Mouse (Mus musculus): ENCODE measurements around the gene Lgr5. TPM values are rescaled to one million over a fixed set of nuclear protein-coding genes. Genes with fewer than 3 reads are reported as not detected.

Lgr5 gene
- polyA plus RNA-seq, 1 experiment from 2014 or later, result not detected

DNA sequence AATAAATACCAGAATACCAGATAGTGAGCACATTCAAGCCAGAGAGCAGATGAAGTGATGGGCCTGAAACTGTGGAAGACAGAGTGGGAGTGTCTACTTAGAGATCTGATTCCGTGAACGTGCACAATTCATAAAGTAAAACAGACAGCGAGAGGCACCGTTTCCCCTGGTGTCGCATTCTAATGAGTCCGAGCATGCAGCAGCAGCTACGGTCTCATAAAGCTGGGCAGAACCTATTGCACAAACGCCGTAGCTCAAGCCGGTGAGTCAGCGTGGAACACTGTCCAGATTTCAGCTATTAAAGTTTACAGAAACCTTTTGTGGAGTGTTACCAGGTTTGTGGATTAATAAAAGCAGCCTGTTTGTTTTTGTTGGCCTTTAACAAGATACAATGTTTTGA is 5.6 kb upstream of the Lgr5 start:
- ATAC-seq (no peak), DNase-seq (ENCODE audit: low read depth, low spot score) (no peak)
- H3K27me3 ChIP-seq, result peaks cover 16% of the 10 kb centered on the region
- in situ Hi-C loops (cut with MboI; ENCODE audit: low pct_unique_long_range_greater_than_20kb), result no loop called here
- ChIA-PET CTCF (interaction anchor here (1.6 to 1.8 kb wide), 3 partner anchors 8 to 24 kb away, joined by 3 to 4 read pairs (median 3); no protein-coding TSS in a partner anchor), POLR2A (no interaction called here)
- TF ChIP-seq CTCF (IDR thresholded peaks at IDR 0.05), result no peak

DNA sequence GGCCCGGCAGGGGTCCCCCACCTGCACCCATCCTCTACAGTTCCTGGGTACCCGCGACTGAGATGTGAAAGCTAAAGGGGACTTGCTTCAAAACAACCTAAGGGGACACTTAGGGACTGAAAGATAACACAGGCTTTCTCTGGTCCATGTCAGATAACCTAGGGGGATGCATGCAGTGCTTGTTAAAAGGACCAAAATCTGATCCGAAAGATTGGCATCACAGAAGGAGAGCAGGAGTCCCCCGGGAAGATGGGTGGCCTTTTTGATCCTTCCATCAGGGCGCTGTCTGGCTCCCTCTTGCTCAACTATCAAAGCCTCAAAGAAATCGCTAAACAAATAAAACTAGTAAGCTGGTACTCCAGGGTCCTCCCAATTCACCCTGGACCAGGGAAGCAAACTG is 399 bp upstream of the Lgr5 start:
- in situ Hi-C loops (cut with MboI; ENCODE audit: low pct_unique_long_range_greater_than_20kb), result no loop called here
- DNase-seq (ENCODE audit: low read depth, low spot score) (no peak), ATAC-seq (no peak)
- no peak for TF ChIP-seq CTCF (IDR thresholded peaks at IDR 0.05)
- CTCF ChIA-PET, result interaction anchor here (1.7 kb wide), 1 partner anchor 11 kb away, joined by 4 read pairs; no protein-coding TSS in a partner anchor
- POLR2A ChIA-PET, result no interaction called here
- H3K27me3 ChIP-seq, result peaks cover 53% of the 10 kb centered on the region

DNA sequence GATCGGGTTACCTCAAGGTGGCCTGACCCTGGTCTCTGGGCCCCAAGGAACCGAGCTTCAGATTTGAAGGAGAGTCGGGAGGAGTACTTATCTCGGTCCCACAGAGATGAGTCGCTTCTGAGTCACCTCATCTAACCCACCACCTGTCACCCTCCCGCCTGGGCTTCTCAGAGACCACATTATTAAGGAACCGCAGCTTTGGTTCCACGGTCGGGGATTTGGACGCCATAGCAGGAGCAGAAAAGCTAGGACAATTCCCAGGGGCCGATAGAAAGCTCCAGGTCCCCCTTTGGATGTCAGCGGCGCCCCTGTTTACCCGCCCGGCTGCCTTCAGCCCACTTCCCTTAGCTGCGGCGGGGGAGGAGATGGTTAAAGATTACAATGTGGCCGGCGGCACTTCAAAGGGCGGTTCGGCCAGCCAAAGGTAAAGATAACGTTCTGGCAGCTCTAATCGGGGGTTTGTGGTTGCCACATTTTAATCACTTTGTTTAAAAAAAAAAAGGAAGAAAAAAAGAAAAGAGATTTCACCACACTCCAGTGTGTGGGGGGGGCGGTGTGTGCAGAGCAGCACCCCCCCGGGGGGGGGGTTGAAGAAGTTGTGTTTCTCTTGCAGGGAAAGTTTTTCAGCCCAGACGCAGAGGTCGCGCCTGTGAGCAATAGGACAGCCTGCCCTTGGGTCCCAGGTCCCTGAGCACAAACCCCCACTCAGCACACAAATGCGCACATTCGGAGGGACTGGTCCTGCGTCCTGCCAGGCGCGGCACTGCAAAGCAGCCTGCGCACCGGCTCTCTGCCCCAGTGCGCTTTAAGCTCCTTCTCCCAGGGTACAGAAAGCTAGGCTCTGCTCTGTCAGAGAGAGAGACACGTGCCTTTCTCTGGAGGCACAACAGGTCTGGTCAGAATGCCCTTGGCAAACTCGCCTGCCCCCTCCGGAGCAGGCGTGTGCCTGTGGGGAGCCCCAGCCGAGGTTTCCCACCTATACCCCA is 1.0 kb downstream of the Lgr5 start:
- DNase-seq (ENCODE audit: low read depth, low spot score), result no peak
- peak; percentile 69 for ATAC-seq
- CTCF ChIA-PET, result interaction anchor here (1.7 kb wide), 1 partner anchor 9 kb away, joined by 4 read pairs; no protein-coding TSS in a partner anchor
- TF ChIP-seq CTCF (IDR thresholded peaks at IDR 0.05), result no peak
- POLR2A ChIA-PET, result no interaction called here
- in situ Hi-C loops (cut with MboI; ENCODE audit: low pct_unique_long_range_greater_than_20kb), result no loop called here
- H3K27me3 ChIP-seq, result peaks cover 63% of the 10 kb centered on the region

DNA sequence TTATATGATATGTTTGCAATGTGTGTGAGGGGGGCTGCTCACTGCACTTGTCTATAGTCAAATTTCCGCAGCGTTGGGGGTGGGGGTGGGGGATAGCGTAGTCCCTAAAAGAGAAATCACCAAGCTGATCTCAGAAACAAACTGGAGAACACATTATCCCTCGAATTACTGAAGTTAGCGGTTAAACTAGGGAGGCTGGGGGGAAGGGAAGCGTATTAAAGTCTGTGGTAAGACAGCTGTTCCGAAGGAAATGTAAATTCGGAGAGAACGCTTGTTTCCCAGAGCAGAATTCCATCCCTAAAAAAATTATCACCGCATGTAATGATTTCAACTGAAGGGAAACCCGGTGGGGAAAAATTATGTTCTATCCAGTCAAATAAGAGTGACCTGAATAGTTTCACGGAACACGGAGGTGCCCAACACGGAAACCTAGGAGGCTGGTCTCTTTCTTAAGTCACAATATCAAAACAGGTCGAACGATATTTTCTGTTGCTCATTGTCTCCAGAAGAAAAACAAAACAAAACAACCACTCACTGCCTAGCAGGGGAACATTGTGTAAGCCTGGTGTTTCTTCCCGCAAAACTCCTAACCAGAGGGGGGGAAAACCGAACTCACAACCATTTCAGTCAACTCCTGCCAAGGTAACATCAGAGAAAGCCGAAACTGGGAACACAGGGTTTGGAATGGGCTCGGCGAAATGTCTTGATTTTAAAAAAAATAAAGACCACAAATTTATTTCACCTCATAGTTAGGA is 1.9 kb downstream of the Lgr5 start:
- ATAC-seq (no peak), DNase-seq (ENCODE audit: low read depth, low spot score) (no peak)
- TF ChIP-seq CTCF (IDR thresholded peaks at IDR 0.05), result no peak
- in situ Hi-C loops (cut with MboI; ENCODE audit: low pct_unique_long_range_greater_than_20kb), result no loop called here
- ChIA-PET CTCF (no interaction called here), POLR2A (no interaction called here)
- H3K27me3 ChIP-seq, result peaks cover 63% of the 10 kb centered on the region

DNA sequence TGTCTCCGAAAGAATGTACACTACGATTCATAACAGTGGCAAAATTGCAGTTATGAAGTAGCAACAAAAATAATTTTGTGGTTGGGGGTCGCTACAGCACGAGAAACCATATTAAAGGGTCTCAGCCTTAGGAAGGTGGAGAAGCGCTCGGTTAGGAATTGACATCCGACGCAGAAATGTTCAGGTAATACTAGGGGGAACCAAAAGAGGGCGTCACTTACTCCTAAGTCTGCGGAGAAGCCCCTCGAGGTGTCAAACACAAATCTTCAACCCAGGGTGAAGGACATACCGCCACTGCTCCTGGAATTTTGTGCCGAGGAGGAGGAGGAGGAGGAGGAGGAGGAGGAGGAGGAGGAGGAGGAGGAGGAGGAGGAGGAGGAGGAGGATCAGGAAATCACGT is 2.9 kb downstream of the Lgr5 start:
- H3K27me3 ChIP-seq, result peaks cover 64% of the 10 kb centered on the region
- POLR2A ChIA-PET, result interaction anchor here (0.6 kb wide), 1 partner anchor 196 kb away, joined by 4 read pairs; no protein-coding TSS in a partner anchor

DNA sequence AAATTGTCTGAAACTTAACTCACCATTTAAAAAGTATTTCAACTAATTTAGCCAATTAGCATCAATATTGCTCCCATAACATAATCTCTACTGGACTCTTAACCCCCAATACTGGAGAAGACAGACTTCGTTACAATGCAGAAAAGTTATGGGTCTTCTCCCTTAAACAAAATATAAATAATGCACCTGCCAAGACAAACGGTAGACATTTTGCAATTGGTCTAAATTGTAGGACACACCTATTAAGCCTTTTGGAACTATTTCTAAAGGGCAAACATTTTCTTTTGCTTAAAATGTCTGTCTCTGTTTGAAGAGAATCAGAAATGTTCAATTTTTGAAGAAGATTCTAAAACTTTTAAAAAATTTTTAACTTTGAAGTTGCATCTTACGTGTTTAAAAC is 4.5 kb downstream of the Lgr5 start:
- no peak for TF ChIP-seq CTCF (IDR thresholded peaks at IDR 0.05)
- in situ Hi-C loops (cut with MboI; ENCODE audit: low pct_unique_long_range_greater_than_20kb), result no loop called here
- H3K27me3 ChIP-seq, result peaks cover 60% of the 10 kb centered on the region
- ChIA-PET POLR2A (no interaction called here), CTCF (no interaction called here)
- no peak for DNase-seq (ENCODE audit: low read depth, low spot score)
- ATAC-seq, result no peak

More for the DNA sequence above, 2.9 kb downstream of the Lgr5 start:
- DNase-seq (ENCODE audit: low read depth, low spot score), result no peak
- in situ Hi-C loops (cut with MboI; ENCODE audit: low pct_unique_long_range_greater_than_20kb), result no loop called here
- CTCF ChIA-PET, result no interaction called here
- no peak for TF ChIP-seq CTCF (IDR thresholded peaks at IDR 0.05)
- ATAC-seq, result no peak

DNA sequence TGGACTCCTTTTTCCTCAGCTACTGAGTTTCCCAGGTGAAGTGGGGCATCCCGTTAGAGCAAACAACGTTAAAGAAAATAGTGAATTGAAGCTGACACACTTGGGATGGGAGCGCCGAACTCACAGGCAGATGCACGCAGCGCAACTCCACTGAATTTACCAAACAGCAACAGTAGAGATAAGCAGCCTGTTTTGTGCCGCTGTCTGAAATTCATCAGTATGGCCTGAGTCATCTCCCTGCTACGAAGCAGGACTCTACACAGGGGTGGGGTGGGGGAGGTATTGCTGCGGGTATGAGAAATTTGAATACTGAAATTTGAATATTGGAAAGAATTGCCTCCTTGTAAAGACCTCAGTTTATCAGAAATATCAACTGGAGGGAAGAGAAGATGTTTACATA is 5.6 kb downstream of the Lgr5 start:
- H3K27me3 ChIP-seq, result peaks cover 49% of the 10 kb centered on the region
- ChIA-PET POLR2A (no interaction called here), CTCF (interaction anchor here (1.1 kb wide), 2 partner anchors 10 to 66 kb away, joined by 3 read pairs; no protein-coding TSS in a partner anchor)
- ATAC-seq (no peak), DNase-seq (ENCODE audit: low read depth, low spot score) (no peak)
- in situ Hi-C loops (cut with MboI; ENCODE audit: low pct_unique_long_range_greater_than_20kb), result no loop called here
- no peak for TF ChIP-seq CTCF (IDR thresholded peaks at IDR 0.05)

DNA sequence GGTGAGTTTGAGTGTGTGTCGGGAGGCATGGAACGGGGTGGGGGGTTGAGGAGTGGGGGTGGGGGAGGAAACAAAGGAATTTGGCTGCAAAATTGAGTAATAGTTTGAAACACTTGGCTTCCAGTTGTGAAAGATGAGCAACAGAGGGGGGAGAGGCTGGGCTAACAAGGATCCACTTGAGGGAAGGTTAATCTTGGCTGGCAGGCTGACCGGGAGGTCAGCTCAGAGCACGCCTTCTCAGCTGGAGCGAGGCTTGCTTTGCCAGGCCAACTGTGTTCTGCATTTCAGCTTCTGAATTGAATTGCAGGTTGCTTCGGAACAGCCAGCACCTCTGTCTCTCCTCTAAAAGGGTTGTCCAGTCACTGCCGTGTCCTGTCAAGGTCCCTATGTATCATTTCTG is 8.1 kb downstream of the Lgr5 start:
- DNase-seq (ENCODE audit: low read depth, low spot score) (no peak), ATAC-seq (no peak)
- ChIA-PET CTCF (no interaction called here), POLR2A (no interaction called here)
- H3K27me3 ChIP-seq, result peaks cover 36% of the 10 kb centered on the region
- no peak for TF ChIP-seq CTCF (IDR thresholded peaks at IDR 0.05)
- in situ Hi-C loops (cut with MboI; ENCODE audit: low pct_unique_long_range_greater_than_20kb), result no loop called here

DNA sequence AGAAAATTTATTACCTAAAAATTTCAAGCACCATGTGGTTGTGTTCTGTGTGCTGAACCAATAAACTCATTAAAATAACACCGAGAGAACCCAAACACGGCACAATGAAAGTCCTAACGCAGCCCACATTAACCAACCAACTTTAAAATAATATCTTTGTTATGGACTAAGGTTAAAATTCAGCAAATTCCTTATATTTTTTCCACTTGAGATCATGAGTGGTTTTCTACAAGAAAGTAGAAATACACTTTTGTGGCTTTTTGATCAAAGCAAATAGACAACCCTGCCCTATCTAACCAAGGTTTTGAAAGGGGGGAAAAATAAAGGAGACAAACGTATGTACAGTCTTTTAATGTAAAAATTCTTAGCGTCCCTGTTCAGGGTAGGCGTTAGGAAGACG is 8.5 kb downstream of the Lgr5 start:
- no peak for TF ChIP-seq CTCF (IDR thresholded peaks at IDR 0.05)
- DNase-seq (ENCODE audit: low read depth, low spot score) (no peak), ATAC-seq (no peak)
- in situ Hi-C loops (cut with MboI; ENCODE audit: low pct_unique_long_range_greater_than_20kb), result no loop called here
- peaks cover 37% of the 10 kb centered on the region for H3K27me3 ChIP-seq
- POLR2A ChIA-PET, result no interaction called here
- CTCF ChIA-PET, result no interaction called here

DNA sequence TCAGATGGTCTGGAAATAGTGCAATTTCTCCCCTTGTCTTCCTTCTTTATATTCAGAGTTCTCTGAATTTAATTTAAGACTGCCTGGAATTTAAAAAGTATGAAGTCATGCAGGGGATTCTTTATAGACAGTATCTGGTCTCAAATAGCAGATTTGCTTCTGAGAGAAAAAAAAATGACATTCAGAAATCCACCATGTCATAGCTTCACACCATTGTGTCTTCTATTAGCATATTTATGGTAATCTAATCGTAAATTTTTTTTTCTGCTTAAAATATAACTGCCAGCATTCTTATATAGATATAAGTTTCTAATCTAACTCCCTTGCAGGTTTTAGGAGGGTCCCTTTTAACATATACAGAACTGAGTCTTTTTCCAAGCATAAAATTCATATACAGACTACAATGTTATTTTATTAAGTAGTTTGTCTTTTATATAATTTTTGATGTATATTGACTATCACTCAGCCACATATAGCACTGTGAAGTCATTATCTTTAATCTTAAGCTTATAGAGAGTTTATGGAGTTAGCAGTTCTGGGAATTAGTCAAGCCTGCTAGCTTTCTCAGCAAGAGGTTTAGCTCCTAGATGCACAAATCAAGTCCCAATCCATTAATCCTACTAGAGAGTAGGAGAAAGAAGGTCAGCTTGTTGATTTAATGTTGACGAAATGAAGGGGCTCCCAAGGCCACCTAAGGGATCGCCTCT is 15.7 kb downstream of the Lgr5 start:
- ATAC-seq, result no peak
- POLR2A ChIA-PET, result no interaction called here

More for the DNA sequence above, 15.7 kb downstream of the Lgr5 start:
- H3K27me3 ChIP-seq, result peaks cover 25% of the 10 kb centered on the region
- TF ChIP-seq CTCF (IDR thresholded peaks at IDR 0.05), result no peak
- CTCF ChIA-PET, result interaction anchor here (0.8 to 1.5 kb wide), 3 partner anchors 9 to 28 kb away, joined by 3 read pairs; no protein-coding TSS in a partner anchor
- in situ Hi-C loops (cut with MboI; ENCODE audit: low pct_unique_long_range_greater_than_20kb), result no loop called here
- no peak for DNase-seq (ENCODE audit: low read depth, low spot score)

All from Patski (cell line).